Mouse (Mus musculus) macrophage (primary cell): ENCODE results near the gene Yipf6. TPM values are rescaled to one million over a fixed set of nuclear protein-coding genes. Genes with fewer than 3 reads are reported as not detected.
"Not testable (repeated sequence)": the region's sequence is repeated elsewhere in the genome, so short reads cannot be mapped to it uniquely, and the experiment has no call there.

ENCODE experiments used
- H3K27ac ChIP-seq: fragments of 350-480 bp; formaldehyde crosslinking; 2 replicates; pipeline ENCODE4 v1.9.0; 2021
- H3K36me3 ChIP-seq: fragments of 350-480 bp; formaldehyde crosslinking; 2 replicates; pipeline ENCODE4 v1.9.0; 2021; ENCODE audit errors: inconsistent target
- H3K4me3 ChIP-seq: fragments of 350-480 bp; formaldehyde crosslinking; 2 replicates; pipeline ENCODE4 v1.9.0; 2021; ENCODE audit errors: inconsistent target
- H3K79me2 ChIP-seq: fragments of 350-480 bp; formaldehyde crosslinking; 2 replicates; pipeline ENCODE4 v1.9.0; 2021; ENCODE audit errors: inconsistent target
- WGBS: methylation state at CpG from one replicate; pipeline ENCODE4 v1.1.7; 2026; ENCODE audit warnings: inconsistent platforms; ENCODE audit not compliant: missing documents; 5-methylcytosine and 5-hydroxymethylcytosine counted together
- polyA plus RNA-seq: library from polyadenylated mRNA; stranded (reverse); fragments of 250-400 nt; gene quantifications from 3 replicates; pipeline ENCODE4 v1.2.4, GENCODE M21; 2018; ENCODE audit warnings: inconsistent platforms

Yipf6 gene
- polyA plus RNA-seq, 1 experiment from 2014 or later: 25.8 TPM

DNA sequence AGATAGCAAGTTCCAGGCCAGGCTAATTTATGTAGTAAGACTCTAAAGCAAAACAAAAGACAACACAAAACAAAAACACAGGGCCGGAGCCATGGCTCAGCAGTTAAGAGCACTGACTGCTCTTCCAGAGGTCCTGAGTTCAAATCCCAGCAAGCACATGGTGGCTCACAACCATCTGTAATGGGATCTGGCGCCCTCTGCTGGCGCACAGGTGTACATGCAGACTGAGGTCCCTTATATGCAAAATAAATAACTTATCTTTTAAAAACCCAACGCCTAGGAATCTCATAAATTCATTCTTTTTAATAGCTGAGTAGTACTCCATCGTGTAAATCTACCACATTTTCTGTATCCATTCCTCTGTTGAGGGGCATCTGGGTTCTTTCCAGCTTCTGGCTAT lies 50.5 kb downstream of the Yipf6 start:
- WGBS: 53% methylated on average over 5 of the region's 5 CpGs
- H3K27ac ChIP-seq, H3K79me2 ChIP-seq, H3K4me3 ChIP-seq, H3K36me3 ChIP-seq: not testable (repeated sequence)

DNA sequence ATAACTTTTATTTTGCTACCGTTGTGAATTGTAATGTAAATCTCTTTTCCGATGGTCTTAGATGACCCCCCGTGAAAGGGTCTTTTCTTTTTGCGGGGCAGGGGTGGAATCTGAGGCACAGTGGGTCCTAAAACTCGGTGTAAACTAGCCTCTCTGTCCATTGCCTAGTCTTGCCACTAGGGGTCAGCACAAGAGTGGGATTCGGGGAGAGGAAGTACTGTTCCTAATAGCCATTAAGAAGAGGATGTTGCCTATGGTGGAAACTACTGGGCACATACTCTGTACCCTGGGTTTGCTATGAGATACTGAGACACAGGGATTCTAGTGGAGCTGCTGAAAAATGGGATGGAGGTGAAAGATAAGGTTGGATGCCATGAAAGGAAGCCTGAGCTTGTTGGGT lies 53.5 kb downstream of the Yipf6 start:
- WGBS: 20% methylated on average over 6 of the region's 6 CpGs

More for the DNA sequence above, 53.5 kb downstream of the Yipf6 start:
- Histone ChIP-seq H3K4me3 (no peak overlapping the region), H3K79me2 (no peaks in the 10 kb centered on the region), H3K27ac (no peak overlapping the region), H3K36me3 (no peaks in the 10 kb centered on the region)

Other genes with a start within 250 kb of the Yipf6 start
- 25.9 to 33.1 TPM (median 27.6 TPM) in 3 replicates for gene Ophn1, start 45.3 kb upstream of the Yipf6 start, polyA plus RNA-seq
- 38.4 to 50.2 TPM (median 42.6 TPM) in 3 replicates for gene Stard8, start 66.9 kb downstream of the Yipf6 start, polyA plus RNA-seq
- gene Efnb1, start 199.8 kb downstream of the Yipf6 start, polyA plus RNA-seq: 1.2 to 2.0 TPM (median 1.2 TPM) in 3 replicates